Mouse (Mus musculus) olfactory bulb, adult 2 months (tissue): ENCODE data around the gene Rhoq. TPM values are rescaled to one million over a fixed set of nuclear protein-coding genes. Genes with fewer than 3 reads are reported as not detected.

Experiments used
- H3K27ac ChIP-seq: fragments of 200-500 bp; 2 replicates; pipeline ENCODE4 v1.5.1; 2012; ENCODE audit warnings: low read depth, low read length; ENCODE audit not compliant: insufficient read depth
- H3K4me1 ChIP-seq: fragments of 200-500 bp; 2 replicates; pipeline ENCODE4 v1.6.1; 2012; ENCODE audit warnings: low read length; ENCODE audit not compliant: control insufficient read depth, insufficient read depth
- H3K4me3 ChIP-seq: fragments of 200-500 bp; 2 replicates; pipeline ENCODE4 v1.5.1; 2012; ENCODE audit warnings: mild to moderate bottlenecking, low read depth, low read length, moderate library complexity; ENCODE audit not compliant: insufficient read depth
- CTCF ChIP-seq: fragments of 200-500 bp; IDR thresholded peaks from 2 replicates; pipeline ENCODE4 v1.5.1; 2012; ENCODE audit warnings: low read depth, mild to moderate bottlenecking, low read length, moderate library complexity; ENCODE audit not compliant: insufficient read depth
- POLR2A ChIP-seq: fragments of 200-500 bp; IDR thresholded peaks from 2 replicates; pipeline ENCODE4 v1.6.1; 2012; ENCODE audit warnings: mild to moderate bottlenecking, low read depth, low read length, moderate library complexity; ENCODE audit not compliant: insufficient read depth
- WGBS: fragments of 180-500 bp; shearing (Covaris S2); methylation state at CpG from one replicate; pipeline ENCODE4 v1.1.7; 2018; 5-methylcytosine and 5-hydroxymethylcytosine counted together
- polyA plus RNA-seq: library from polyadenylated mRNA; stranded (reverse); fragments of >200 nt; gene quantifications from 2 replicates; pipeline ENCODE4 v1.2.4, GENCODE M21; 2012; ENCODE audit warnings: low replicate concordance; ENCODE audit not compliant: missing spikeins, insufficient read depth, insufficient read length

Gene Rhoq
- not detected in 2 replicates for polyA plus RNA-seq

- peak; percentile 51; the same call in 1 of the 2 replicates for TF ChIP-seq POLR2A
- TF ChIP-seq CTCF = no peak
- H3K27ac ChIP-seq = peak within 1 kb of the TSS; percentile 95
- peak within 1 kb of the TSS; percentile 80 for H3K4me3 ChIP-seq
- H3K4me1 ChIP-seq = peaks cover 38% of the 10 kb centered on the region
- WGBS = under 1% methylated on average over 86 of the region's 86 CpGs
These were observed at the start of gene Rhoq for GRCm38 (mm10) chr17:86962894-86963585. Rhoq (plus strand) TSS chr17:86963082.

- peaks cover 5% of the 10 kb centered on the region; the same call in 1 of the 2 replicates for H3K4me1 ChIP-seq
- 87% methylated on average over 4 of the region's 4 CpGs for WGBS
- TF ChIP-seq POLR2A = no peak
- no peak overlapping the region for H3K27ac ChIP-seq
- H3K4me3 ChIP-seq = no peak overlapping the region
These were observed 47.3 kb upstream of the Rhoq start for GRCm38 (mm10) chr17:86915540-86915939.

- Histone ChIP-seq H3K27ac (no peak within 1 kb of the TSS), H3K4me3 (no peak within 1 kb of the TSS), H3K4me1 (peaks cover 2% of the 10 kb centered on the region; the same call in 1 of the 2 replicates)
- TF ChIP-seq POLR2A (no peak), CTCF (no peak)
- 90% methylated on average over 10 of the region's 10 CpGs for WGBS
These were observed 45.8 kb upstream of the Rhoq start, which contains the start of gene Tmem247 for GRCm38 (mm10) chr17:86917048-86917447. Tmem247 (plus strand) TSS chr17:86917348.

- Histone ChIP-seq H3K4me3 (no peak overlapping the region), H3K27ac (no peak overlapping the region), H3K4me1 (peaks cover 1% of the 10 kb centered on the region; the same call in 1 of the 2 replicates)
- WGBS = 72% methylated on average over 6 of the region's 6 CpGs
- no peak for TF ChIP-seq CTCF
- no peak for TF ChIP-seq POLR2A
These were observed 44.1 kb upstream of the Rhoq start for GRCm38 (mm10) chr17:86918786-86919185.

- Histone ChIP-seq H3K4me3 (no peak overlapping the region), H3K27ac (no peak overlapping the region), H3K4me1 (no peaks in the 10 kb centered on the region; the same call in 1 of the 2 replicates)
- no peak for TF ChIP-seq POLR2A
- WGBS = 86% methylated on average over 11 of the region's 11 CpGs
These were observed 43.2 kb upstream of the Rhoq start for GRCm38 (mm10) chr17:86919729-86920128.

- WGBS = 56% methylated on average over 3 of the region's 3 CpGs
- Histone ChIP-seq H3K4me1 (no peaks in the 10 kb centered on the region), H3K4me3 (no peak overlapping the region), H3K27ac (0 out of 2 replicates have a peak overlapping the region, but pooled peaks have one; percentile 32)
- no peak for TF ChIP-seq CTCF
- TF ChIP-seq POLR2A = no peak
These were observed 38.2 kb upstream of the Rhoq start for GRCm38 (mm10) chr17:86924679-86925078.

- TF ChIP-seq POLR2A (no peak), CTCF (no peak)
- 91% methylated on average over 3 of the region's 3 CpGs for WGBS
- H3K27ac ChIP-seq = no peak overlapping the region
- H3K4me1 ChIP-seq = no peaks in the 10 kb centered on the region
- no peak overlapping the region for H3K4me3 ChIP-seq
These were observed 36.0 kb upstream of the Rhoq start for GRCm38 (mm10) chr17:86926836-86927235.

GRCm38 (mm10) chr17:86929355-86929754, 33.5 kb upstream of the Rhoq start:
- WGBS = 89% methylated on average over 6 of the region's 6 CpGs
- Histone ChIP-seq H3K27ac (no peak overlapping the region), H3K4me1 (peaks cover 6% of the 10 kb centered on the region), H3K4me3 (no peak overlapping the region)
- no peak for TF ChIP-seq CTCF
- no peak for TF ChIP-seq POLR2A

GRCm38 (mm10) chr17:86929981-86930380, 32.9 kb upstream of the Rhoq start:
- H3K27ac ChIP-seq = no peak overlapping the region
- TF ChIP-seq POLR2A (no peak), CTCF (no peak)
- H3K4me3 ChIP-seq = no peak overlapping the region
- peaks cover 6% of the 10 kb centered on the region for H3K4me1 ChIP-seq
